Mouse (Mus musculus) adrenal gland, postnatal 36 days (tissue): ENCODE measurements around the gene Ptpru. TPM values are rescaled to one million over a fixed set of nuclear protein-coding genes. Genes with fewer than 3 reads are reported as not detected.
A peak's percentile ranks its signal among the peaks of the same experiment; 100 is the strongest.

ENCODE experiments used
- DNase-seq, 2 experiments: peaks; one replicate each; pipeline ENCODE4 v3.0.0; 2021; ENCODE audit warnings: mixed read lengths in 1 of 2
- total RNA-seq, 2 experiments: library from RNA; stranded (reverse); gene quantifications; 2 replicates each; pipeline ENCODE4 v1.2.3; 2021

Ptpru gene
- total RNA-seq, 2 experiments from 2014 or later, result 34.2 to 75.7 TPM

DNA sequence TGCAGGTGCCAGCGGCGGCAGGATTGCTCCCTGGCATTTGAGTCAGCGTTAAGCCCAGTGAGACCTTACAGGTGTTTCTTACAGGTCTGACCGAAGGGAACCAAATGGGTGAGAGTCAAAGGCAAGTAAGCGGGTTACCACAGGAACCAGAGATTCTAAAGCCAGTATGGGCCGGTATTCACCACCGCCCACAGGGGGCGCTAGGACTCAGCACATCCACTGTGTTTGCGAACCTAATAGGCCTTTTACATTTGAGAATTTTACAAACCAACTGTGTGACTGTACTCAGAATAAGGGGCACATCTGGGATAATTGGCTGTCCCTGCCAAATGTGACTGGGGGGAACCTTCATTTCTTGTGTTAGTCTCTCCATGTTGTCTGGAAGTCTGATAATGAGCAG lies 54.1 kb downstream of the Ptpru start:
- DNase-seq, result peak; percentile 51 to 76

GRCm38 (mm10) chr4:131781023-131781422 lies 57.1 kb downstream of the Ptpru start:
- DNase-seq, result peak; percentile 59 to 70

GRCm38 (mm10) chr4:131778616-131779275 lies 59.3 kb downstream of the Ptpru start:
- DNase-seq, result no peak

- DNase-seq, result peak; percentile 43 to 48
These were observed 66.7 kb downstream of the Ptpru start for GRCm38 (mm10) chr4:131771384-131771783.

DNA sequence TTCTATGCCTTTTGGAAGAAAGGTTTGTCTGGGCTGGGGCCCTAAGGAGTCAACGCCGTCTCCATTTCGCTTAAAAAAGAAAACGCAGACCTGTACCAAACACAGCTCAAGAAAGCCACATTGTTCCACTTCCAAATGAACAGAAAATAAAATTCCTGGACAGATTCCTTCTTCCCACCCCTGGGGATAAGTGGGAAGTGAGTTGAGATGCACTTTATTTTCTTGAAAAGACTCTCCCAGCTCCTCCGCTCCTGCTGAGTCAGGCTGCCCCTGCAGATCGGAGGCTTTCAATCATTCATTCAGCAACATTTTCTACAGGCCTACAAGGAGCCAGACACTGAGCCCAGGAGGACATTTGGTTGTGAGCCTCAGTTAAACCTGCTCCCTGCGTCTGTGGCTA lies 74.2 kb downstream of the Ptpru start:
- no peak for DNase-seq

DNA sequence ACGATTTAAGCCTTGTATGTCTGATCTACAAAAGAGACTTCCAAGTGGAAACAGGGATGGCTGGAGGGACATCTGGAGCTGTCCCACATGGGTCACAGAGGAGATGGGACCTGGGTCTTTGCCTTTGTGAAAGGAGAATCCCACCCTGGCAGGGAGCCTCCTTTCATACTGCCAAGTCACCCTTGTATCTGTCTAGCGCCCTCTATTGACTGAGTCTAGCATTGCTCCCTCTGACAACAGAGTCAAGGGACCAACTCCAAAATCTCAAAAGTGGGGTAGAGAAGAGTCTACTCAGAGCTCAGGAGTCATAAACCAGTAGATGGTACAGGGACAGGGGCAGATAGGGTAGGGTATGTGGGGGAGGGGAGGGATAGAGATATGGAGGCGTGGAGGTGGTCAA lies 74.6 kb downstream of the Ptpru start:
- peak in 1 of 2 experiments; percentile 27 for DNase-seq

DNA sequence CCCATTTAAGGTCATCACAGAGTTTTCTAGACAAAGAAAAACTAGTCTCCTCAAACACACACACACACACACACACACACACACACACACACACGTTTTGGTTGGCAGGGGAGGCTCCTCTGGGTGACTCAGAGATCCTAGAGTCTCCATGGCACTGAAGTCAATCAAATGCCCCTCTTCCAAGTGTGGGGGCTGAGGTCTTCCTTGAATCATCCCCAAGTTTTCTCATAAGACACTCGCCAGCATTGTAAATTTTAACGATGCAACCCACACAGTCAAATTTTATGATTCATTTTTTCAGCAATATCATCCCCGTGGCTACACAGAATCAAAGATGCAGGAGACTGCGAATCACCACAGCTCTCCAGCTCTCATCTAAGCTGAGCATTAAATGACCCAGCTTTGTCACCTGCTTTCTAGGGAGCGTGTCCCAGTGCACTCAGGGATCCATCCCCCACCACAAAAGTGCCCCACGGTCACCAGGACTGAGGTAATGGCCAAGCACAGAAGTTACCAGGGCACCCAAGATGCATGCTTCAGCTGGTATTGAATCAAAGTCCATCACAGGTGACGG lies 75.8 kb downstream of the Ptpru start:
- DNase-seq, result no peak

DNA sequence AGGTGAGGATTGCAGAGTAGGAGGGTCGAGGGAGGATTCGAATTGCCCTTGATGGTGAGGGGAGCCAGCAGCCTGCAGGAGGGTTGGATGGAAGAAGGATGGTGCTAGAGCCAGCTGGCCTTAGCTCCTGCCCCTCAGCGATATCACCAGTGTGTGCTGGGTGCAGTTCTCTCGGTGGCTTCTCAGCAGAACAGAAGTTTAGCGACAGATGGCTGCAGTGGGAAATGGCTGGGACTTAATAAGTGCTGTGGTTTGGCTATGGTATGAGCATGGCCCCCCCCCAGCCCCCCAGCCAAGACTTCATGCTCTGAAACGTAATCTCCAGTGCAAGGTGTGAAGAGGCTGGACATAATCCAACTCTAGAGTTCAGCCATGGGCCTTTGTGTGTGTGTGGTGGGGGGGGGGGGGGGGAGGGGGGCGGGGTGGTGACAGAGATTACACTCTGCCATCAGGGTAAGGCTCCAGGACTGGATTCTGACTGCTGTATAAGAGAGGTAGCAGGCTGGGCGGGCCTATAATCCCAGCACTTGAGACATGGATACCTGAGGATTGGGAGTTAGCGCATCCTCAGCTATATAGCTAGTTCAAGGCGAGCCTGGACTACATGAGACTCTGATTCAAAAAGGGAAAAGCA lies 85.8 kb downstream of the Ptpru start:
- no peak for DNase-seq

DNA sequence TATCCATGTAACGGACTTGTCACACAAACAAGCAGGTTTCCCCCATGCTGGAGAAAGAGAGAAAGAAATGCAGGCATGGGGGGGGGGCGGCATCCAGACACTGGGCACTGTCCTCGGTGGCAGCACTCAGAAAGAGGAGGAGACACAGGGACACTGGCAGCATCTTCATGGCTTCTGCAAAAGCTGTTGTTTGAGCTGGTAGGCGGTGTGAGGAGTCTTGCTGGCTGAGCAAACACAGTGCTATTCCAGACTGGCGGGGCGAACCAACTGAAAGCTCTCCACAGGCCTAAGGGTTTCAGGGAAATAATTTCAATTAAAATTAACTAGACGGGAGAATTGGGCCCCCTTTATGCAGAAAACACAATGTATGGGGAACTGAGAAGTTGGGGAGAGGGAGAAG lies 86.5 kb downstream of the Ptpru start:
- DNase-seq, result no peak

GRCm38 (mm10) chr4:131749802-131750201 lies 88.3 kb downstream of the Ptpru start:
- no peak for DNase-seq

DNA sequence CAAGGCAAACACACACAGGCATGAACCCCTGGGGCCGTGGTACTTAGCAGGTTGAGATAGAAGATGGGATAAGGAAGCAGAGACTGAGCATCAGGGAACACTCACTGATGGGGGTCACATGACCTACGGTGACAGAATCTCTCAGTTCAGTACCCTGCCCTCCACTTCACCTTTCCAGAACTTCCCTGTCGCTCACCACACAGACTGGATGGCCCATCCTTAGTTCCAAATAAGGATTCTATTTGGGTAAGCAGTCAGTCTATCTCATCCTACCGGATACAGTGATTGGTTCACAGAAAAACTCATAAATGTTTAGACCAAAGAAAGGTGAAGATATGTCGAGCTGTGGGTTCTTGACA lies 93.4 kb downstream of the Ptpru start:
- no peak for DNase-seq

DNA sequence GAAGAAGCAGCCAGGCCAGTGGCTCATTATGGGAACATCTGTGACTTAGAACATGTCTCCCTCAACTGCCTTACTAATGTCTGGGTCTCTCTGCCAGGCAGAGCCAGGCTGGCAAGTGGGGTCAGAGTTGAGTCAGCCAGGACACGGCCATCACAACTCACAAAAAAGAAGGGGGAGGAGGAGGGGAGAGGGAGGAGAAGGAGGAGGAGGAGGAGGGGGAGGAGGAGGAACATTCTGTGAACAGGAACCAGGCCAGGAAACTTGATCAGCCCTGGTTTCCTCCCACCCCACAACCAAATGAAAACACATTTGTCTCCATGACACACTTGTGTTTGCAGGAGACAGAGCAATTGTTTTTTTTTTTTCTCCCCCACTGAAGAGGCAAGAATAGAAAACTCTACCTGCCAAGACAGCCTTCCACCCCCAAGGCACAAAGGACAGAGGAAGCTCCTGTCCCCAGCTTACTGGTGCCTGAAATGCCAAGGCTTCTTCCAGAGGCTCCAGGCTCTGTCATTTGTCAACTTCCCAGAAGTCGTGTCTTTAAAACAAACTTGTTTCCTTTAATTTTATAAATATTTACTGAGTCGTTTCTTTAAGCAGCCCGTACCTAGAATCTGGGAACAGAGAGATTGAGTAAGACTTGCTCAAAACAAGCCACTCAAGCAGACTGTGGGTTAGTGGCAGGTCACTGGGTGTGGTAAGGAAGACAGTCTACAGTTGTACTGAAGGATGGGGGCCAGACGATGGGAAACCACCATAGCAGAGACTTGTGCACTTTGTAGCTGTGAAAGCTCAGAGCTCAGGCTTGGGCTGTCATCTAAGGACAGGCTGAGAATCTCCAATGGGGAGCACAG lies 94.0 kb downstream of the Ptpru start:
- DNase-seq, result peak; percentile 54 to 60

GRCm38 (mm10) chr4:131743031-131743430 lies 95.1 kb downstream of the Ptpru start:
- no peak for DNase-seq

DNA sequence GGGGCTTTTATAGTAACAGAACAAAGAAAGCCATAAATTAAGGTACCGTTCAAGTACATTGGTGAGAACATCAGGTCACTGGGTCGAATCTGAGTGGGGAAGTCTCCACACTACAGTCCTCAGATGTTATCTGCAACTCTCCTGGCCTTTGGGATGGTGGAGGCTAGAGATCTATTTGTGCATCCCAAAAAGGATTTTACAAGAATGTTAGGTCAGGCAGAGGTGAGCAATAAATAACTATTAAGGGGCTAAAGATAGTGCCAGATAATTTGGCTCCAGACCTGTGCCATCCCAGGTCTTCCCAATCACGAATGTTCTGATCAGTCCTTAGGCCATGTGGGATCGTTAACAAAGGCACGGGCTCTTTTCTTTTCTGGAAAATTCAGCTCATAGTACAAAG lies 97.5 kb downstream of the Ptpru start:
- DNase-seq, result no peak

- DNase-seq, result no peak
These were observed 109.5 kb downstream of the Ptpru start for GRCm38 (mm10) chr4:131728628-131729027.

- peak; percentile 83 to 89 for DNase-seq
These were observed 114.5 kb downstream of the Ptpru start for GRCm38 (mm10) chr4:131723415-131724080.

DNA sequence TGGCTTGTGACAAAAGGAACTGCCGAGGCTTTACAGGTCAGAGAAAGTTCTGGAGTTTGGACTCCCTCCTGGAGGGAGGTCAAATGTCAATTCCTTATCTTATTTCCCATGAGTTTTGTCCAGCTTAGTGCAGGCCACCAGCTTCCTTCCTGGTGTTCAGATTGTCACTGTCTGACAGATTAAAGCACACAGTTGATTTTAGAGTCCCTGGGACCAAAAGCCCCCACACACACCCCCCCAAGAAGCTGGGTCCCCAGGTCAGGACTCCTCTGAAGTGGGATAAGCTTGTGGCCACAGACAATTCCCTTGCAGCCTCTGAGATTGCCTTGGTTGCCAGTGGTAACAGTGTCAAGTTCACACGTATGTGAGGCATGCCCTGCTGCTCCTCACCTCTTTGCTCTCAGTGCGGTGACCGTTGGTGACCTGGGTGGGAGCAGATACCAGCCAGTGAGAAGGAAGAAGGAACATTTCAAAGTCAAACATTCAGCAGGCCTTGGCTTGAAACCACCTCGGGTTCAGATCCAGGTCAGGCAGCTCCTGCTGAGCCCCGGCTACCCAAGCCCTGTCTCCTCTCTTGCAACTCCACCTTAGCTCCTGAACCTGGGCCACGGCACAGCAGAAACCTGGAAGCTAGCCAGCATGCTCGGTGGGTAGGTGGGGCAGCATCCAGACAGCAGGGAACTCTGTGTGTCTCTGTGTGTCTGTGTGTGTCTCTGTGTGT lies 115.8 kb downstream of the Ptpru start:
- peak; percentile 56 to 68 for DNase-seq

- no peak for DNase-seq
These were observed 118.9 kb downstream of the Ptpru start for GRCm38 (mm10) chr4:131719151-131719550.
